Mouse (Mus musculus) heart, embryonic 14.5 days (tissue): ENCODE results near the gene Morf4l1. TPM values are rescaled to one million over a fixed set of nuclear protein-coding genes. Genes with fewer than 3 reads are reported as not detected.
"Not testable (repeated sequence)": the region's sequence is repeated elsewhere in the genome, so short reads cannot be mapped to it uniquely, and the experiment has no call there.

Experiments used
- ATAC-seq: fragments of 200-750 bp; cut with Nextera tagmentation; 2 replicates; pipeline ENCODE4 v1.8.0; 2017; ENCODE audit warnings: low read depth, moderate TSS enrichment; ENCODE audit not compliant: insufficient number of reproducible peaks, insufficient read depth, low FRiP score
- H3K27ac ChIP-seq, 2 experiments: fragments of 200-500 bp in 1 of 2; fragments of 300-500 bp in 1 of 2; sonication (generic) in 1 of 2; replicated peaks in 1 of 2; 2 replicates each; pipeline ENCODE4 v1.5.1; 2012 to 2014; ENCODE audit warnings: low read depth in 2 of 2, low read length in 2 of 2, control low read depth in 1 of 2, mild to moderate bottlenecking in 1 of 2, mixed read lengths in 1 of 2; ENCODE audit not compliant: control insufficient read depth in 1 of 2, insufficient read depth in 1 of 2
- H3K27me3 ChIP-seq: fragments of 300-500 bp; sonication (generic); 2 replicates; pipeline ENCODE4 v1.6.1; 2014; ENCODE audit warnings: mild to moderate bottlenecking, low read length, control low read depth; ENCODE audit not compliant: control insufficient read depth, insufficient read depth
- H3K36me3 ChIP-seq: fragments of 300-500 bp; sonication (generic); 2 replicates; pipeline ENCODE4 v1.6.1; 2014; ENCODE audit warnings: mild to moderate bottlenecking, control low read depth, low read length, mixed read lengths; ENCODE audit not compliant: control insufficient read depth, insufficient read depth
- H3K4me1 ChIP-seq, 2 experiments: fragments of 200-500 bp in 1 of 2; fragments of 300-500 bp in 1 of 2; sonication (generic) in 1 of 2; 2 replicates each; pipeline ENCODE4 v1.6.1; 2012 to 2014; ENCODE audit warnings: low read length in 2 of 2, control low read depth in 1 of 2, mixed read lengths in 1 of 2; ENCODE audit not compliant: control insufficient read depth in 2 of 2, insufficient read depth in 2 of 2
- H3K4me2 ChIP-seq: fragments of 300-500 bp; sonication (generic); 2 replicates; pipeline ENCODE4 v1.6.1; 2014; ENCODE audit warnings: mild to moderate bottlenecking, low read length
- H3K4me3 ChIP-seq, 2 experiments: fragments of 200-500 bp in 1 of 2; fragments of 300-500 bp in 1 of 2; sonication (generic) in 1 of 2; 2 replicates each; pipeline ENCODE4 v1.5.1; 2012 to 2014; ENCODE audit warnings: low read length in 2 of 2, mild to moderate bottlenecking in 2 of 2, control low read depth in 1 of 2, low read depth in 1 of 2, moderate library complexity in 1 of 2; ENCODE audit not compliant: control insufficient read depth in 1 of 2, insufficient read depth in 1 of 2
- H3K9ac ChIP-seq: fragments of 300-500 bp; sonication (generic); 2 replicates; pipeline ENCODE4 v1.6.1; 2014; ENCODE audit warnings: mild to moderate bottlenecking, low read length
- H3K9me3 ChIP-seq: fragments of 300-500 bp; sonication (generic); 2 replicates; pipeline ENCODE4 v1.6.1; 2016; ENCODE audit warnings: low read length, control low read depth; ENCODE audit not compliant: control insufficient read depth
- WGBS: fragments of 180-500 bp; shearing (Covaris S2); extraction: QIAGEN DNeasy Blood & Tissue Kit; methylation state at CpG from one replicate; pipeline ENCODE4 v1.1.7; 2014; 5-methylcytosine and 5-hydroxymethylcytosine counted together
- polyA plus RNA-seq: library from polyadenylated mRNA; unstranded; fragments of >200 nt; fragmentation: Nextera tagmentation; extraction: Ambion mirVana; gene quantifications from 2 replicates; pipeline ENCODE4 v1.2.1, GENCODE M21; 2014

Gene Morf4l1
- polyA plus RNA-seq, 1 experiment from 2014 or later, result 344 TPM

DNA sequence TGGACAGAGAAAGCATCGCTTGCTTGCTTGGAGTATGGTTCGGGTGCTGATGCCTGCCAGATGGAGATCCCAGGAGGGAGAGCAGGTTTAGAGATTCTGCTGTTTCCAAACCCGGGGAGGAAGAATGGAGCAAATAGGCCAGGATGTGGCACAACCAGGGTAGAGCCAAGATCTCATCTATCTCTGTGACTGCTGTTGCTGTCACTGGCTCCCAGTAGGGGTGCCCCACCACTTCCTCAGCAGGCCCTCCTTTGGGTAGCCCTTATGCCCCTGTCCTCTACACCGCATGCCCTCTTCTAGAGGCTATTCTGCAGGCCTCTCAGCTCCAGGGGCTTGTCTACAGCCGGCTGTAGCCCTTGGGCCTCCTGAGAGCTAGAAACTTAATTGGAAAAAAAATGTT, 38.4 kb downstream of the Morf4l1 start:
- no peaks in the 10 kb centered on the region for H3K36me3 ChIP-seq
- no peak for ATAC-seq

DNA sequence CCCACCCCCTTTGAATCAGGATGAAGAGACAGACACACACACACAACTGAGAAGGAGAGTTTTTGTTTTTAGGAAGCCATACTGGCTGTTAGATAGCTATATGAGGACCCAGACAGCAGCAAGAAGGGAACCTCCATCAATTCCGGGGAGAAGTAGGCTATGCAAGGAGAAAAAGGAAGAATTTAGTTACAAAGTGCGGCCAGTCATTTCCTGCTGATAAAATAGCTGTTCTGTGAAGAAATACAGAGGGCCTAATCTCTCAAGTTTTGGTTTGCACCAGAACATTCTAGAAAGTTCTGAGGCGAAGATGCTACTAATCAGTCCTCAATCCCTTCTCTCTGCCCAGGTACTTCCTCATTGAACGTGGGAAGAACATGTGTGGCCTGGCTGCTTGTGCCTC, 39.2 kb downstream of the Morf4l1 start:
- Histone ChIP-seq H3K36me3 (no peaks in the 10 kb centered on the region), H3K4me3 (no peak overlapping the region), H3K27ac (no peak overlapping the region), H3K27me3 (no peaks in the 10 kb centered on the region), H3K9me3 (no peaks in the 10 kb centered on the region), H3K4me1 (no peaks in the 10 kb centered on the region), H3K9ac (no peak overlapping the region), H3K4me2 (no peak overlapping the region)
- WGBS, result 64% methylated on average over 4 of the region's 4 CpGs
- no peak for ATAC-seq

More for the DNA sequence above, 38.4 kb downstream of the Morf4l1 start:
- Histone ChIP-seq H3K27me3 (no peaks in the 10 kb centered on the region), H3K9me3 (no peaks in the 10 kb centered on the region), H3K4me2 (no peak overlapping the region), H3K9ac (no peak overlapping the region), H3K4me3 (no peak overlapping the region), H3K27ac (no peak overlapping the region), H3K4me1 (no peaks in the 10 kb centered on the region)
- WGBS, result 80% methylated on average over 5 of the region's 5 CpGs

DNA sequence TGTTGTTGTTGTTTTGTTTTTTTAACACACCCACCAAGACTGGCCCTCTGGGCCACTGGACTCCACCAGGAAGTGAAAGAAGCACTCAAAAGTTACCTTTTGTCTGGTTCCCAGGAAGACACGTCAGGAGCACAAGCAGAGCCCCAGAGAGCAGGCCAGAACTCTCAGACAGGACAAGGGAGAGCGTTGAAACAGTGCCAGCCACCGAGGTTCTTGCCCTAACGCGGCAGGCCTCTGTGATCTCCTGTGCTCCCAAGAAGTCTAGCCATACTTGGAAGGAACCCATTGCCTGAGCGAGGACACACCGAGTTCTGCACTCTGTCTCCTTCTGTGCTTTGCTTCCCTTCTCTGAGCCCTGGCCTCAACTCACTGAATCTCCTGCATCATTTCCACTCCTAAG, 44.4 kb downstream of the Morf4l1 start:
- no peak overlapping the region for H3K27ac ChIP-seq
- H3K4me3 ChIP-seq, result no peak overlapping the region
- H3K27me3 ChIP-seq, result no peaks in the 10 kb centered on the region
- no peak for ATAC-seq
- WGBS, result 76% methylated on average over 7 of the region's 7 CpGs
- H3K36me3 ChIP-seq, result no peaks in the 10 kb centered on the region
- no peak overlapping the region for H3K4me2 ChIP-seq
- H3K9me3 ChIP-seq, result no peaks in the 10 kb centered on the region
- H3K4me1 ChIP-seq, result no peaks in the 10 kb centered on the region
- H3K9ac ChIP-seq, result no peak overlapping the region

DNA sequence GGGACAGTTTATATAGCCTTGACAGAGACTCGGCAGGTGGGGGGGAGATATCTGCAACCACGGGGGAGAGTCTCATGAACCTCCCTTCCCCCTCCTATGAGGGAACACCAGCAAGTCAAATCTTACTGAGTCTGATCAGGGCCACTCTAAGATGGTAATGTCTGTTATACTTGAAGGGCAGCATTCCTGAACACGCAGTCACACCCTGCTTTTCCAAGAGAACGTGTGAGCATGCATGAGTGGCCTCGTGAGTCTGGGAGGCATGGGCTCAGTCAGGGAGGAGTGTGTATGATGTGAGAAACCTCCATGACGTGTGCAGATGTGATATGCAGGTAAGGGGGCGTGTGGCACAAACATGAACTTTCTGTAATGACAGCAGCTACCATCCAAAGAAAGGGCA, 45.1 kb downstream of the Morf4l1 start:
- H3K27me3 ChIP-seq, result no peaks in the 10 kb centered on the region
- no peak overlapping the region for H3K4me2 ChIP-seq
- H3K4me3 ChIP-seq, result no peak overlapping the region
- no peaks in the 10 kb centered on the region for H3K9me3 ChIP-seq
- no peak for ATAC-seq
- H3K4me1 ChIP-seq, result no peaks in the 10 kb centered on the region
- H3K27ac ChIP-seq, result no peak overlapping the region
- no peak overlapping the region for H3K9ac ChIP-seq
- 66% methylated on average over 7 of the region's 7 CpGs for WGBS
- no peaks in the 10 kb centered on the region for H3K36me3 ChIP-seq

DNA sequence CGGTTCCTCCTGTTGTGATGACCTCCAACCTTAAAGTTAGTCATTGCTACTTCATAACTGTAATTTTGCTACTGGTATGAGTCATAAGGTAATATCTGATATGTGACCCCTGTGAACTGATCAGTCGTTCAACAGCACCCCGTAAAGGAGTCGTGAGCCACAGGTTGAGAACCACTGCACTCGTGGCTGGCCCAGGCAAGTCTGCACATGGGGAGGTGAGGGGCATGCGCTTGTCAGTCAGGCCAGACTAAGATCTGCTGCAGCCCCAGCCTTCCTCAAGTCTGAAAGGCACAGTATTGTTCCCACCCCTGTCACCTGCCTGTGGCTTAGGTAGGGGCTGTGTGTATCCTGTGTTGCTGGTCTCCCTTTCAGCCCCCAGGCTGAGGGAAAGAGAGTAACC, 45.8 kb downstream of the Morf4l1 start:
- no peak overlapping the region for H3K27ac ChIP-seq
- H3K4me3 ChIP-seq, result no peak overlapping the region
- no peaks in the 10 kb centered on the region for H3K36me3 ChIP-seq
- no peaks in the 10 kb centered on the region for H3K4me1 ChIP-seq
- H3K9me3 ChIP-seq, result no peaks in the 10 kb centered on the region
- no peaks in the 10 kb centered on the region for H3K27me3 ChIP-seq
- ATAC-seq, result no peak
- 85% methylated on average over 6 of the region's 6 CpGs for WGBS
- no peak overlapping the region for H3K9ac ChIP-seq
- H3K4me2 ChIP-seq, result no peak overlapping the region

DNA sequence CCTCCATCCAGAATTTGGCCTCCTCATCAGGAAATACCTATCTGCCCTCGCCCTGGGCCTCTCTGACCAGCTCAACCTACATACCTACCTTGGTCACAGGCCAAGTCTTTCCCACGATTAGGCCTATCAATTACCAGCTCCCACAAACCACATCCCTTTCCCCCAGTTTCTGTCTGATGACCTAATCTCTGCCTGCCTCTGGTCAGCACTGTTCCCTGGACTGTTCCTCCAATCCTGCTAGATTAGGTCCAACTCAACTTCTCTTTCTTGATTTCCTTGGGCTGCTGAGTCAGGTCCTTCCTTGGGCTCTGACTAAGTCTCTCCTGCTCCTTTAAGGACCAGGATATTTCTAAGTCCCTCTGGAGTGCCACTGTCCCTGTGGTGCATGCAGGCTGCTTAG, 47.2 kb downstream of the Morf4l1 start:
- H3K9me3 ChIP-seq, result no peaks in the 10 kb centered on the region
- H3K36me3 ChIP-seq, result no peaks in the 10 kb centered on the region
- no peak for ATAC-seq
- H3K4me3 ChIP-seq, result no peak overlapping the region
- WGBS, result 59% methylated on average over 2 of the region's 2 CpGs
- no peaks in the 10 kb centered on the region for H3K27me3 ChIP-seq
- H3K27ac ChIP-seq, result no peak overlapping the region
- H3K4me2 ChIP-seq, result no peak overlapping the region
- H3K9ac ChIP-seq, result no peak overlapping the region
- H3K4me1 ChIP-seq, result no peaks in the 10 kb centered on the region

DNA sequence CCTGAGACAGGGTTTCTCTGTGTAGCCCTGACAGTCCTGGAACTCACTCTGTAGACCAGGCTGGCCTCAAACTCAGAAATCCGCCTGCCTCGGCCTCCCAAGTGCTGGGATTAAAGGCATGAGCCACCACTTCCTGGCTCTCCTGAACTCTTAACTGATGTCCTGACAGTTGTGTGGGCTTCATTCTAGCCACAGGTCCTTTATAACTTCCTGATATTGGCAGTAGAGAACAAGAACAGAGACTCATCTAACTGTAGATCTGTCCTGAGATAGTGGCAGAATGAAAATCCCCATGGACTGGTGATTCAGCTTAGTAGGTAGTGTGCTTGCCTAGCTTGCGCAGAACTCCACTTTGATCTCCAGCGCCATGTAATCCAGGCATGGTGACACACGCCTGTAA, 53.6 kb downstream of the Morf4l1 start:
- WGBS, result 83% methylated on average over 5 of the region's 5 CpGs
- H3K9me3 ChIP-seq, H3K27me3 ChIP-seq, ATAC-seq, H3K36me3 ChIP-seq, H3K4me2 ChIP-seq, H3K4me1 ChIP-seq, H3K4me3 ChIP-seq, H3K9ac ChIP-seq, H3K27ac ChIP-seq: not testable (repeated sequence)

DNA sequence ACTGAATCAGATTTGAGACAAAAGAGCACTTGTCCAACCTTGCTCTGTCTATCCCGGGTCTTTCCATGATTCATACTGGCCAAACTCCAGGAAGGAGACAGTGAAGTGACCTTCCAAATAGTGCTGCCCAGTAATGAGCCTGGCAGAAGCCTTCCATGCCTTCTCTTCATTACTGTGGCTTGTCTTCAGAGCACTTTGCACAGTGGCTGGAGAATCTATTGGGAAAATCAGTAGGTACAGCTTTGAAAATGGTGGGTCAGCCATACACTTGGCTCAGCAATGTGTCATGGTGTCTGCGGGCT, 54.0 kb downstream of the Morf4l1 start:
- no peak for ATAC-seq
- no peaks in the 10 kb centered on the region for H3K9me3 ChIP-seq
- no peak overlapping the region for H3K4me2 ChIP-seq
- no peaks in the 10 kb centered on the region for H3K4me1 ChIP-seq
- H3K9ac ChIP-seq, result no peak overlapping the region
- H3K36me3 ChIP-seq, result no peaks in the 10 kb centered on the region
- H3K27ac ChIP-seq, result no peak overlapping the region
- 71% methylated on average over 2 of the region's 2 CpGs for WGBS
- no peaks in the 10 kb centered on the region for H3K27me3 ChIP-seq
- H3K4me3 ChIP-seq, result no peak overlapping the region
